Mouse (Mus musculus): ENCODE results near the gene Sp2.
A peak's percentile ranks its signal among the peaks of the same experiment; 100 is the strongest.

Sp2 gene

GRCm38 (mm10) chr11:96970341-96970740 is 12.4 kb downstream of the Sp2 start:
- peak in 1 of 2 experiments; percentile 52 for DNase-seq (ENCODE audit: inconsistent age in 2 of 2, low spot score in 1 of 2)

GRCm38 (mm10) chr11:96969746-96970145 is 13.0 kb downstream of the Sp2 start:
- peak; percentile 58 to 80 for DNase-seq (ENCODE audit: inconsistent age in 2 of 2, low spot score in 1 of 2)

- peak in 1 of 2 experiments; percentile 70 for DNase-seq (ENCODE audit: inconsistent age in 2 of 2, low spot score in 1 of 2)
Observed at GRCm38 (mm10) chr11:96969280-96969722, 13.5 kb downstream of the Sp2 start.

DNA sequence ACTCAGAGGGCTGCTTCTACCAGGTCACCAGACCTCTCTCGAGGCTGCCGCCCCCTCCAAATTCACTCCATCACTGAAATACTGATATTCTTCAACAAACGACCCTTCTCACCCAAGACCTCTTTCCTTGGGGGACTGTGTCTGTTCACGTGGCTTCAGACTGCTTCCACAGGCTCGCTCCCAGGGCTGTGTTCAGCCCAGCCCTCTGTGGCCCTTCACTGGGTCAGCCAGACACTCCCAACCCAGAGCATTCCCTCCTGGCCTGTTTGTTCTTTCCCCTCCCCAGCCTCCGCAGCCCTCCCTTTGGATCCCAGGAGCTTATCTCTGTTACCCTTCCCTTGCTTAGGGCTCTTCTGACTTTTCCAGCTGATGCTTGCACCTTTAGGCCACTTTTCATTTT is 14.3 kb downstream of the Sp2 start:
- peak in 1 of 2 experiments; percentile 54 for DNase-seq (ENCODE audit: inconsistent age in 2 of 2, low spot score in 1 of 2)

- DNase-seq (ENCODE audit: inconsistent age in 2 of 2, low spot score in 1 of 2): no peak
Observed at GRCm38 (mm10) chr11:96967544-96968269, 15.1 kb downstream of the Sp2 start.

GRCm38 (mm10) chr11:96966914-96967543 is 15.7 kb downstream of the Sp2 start:
- DNase-seq (ENCODE audit: inconsistent age in 2 of 2, low spot score in 1 of 2): peak in 1 of 2 experiments; percentile 64

DNA sequence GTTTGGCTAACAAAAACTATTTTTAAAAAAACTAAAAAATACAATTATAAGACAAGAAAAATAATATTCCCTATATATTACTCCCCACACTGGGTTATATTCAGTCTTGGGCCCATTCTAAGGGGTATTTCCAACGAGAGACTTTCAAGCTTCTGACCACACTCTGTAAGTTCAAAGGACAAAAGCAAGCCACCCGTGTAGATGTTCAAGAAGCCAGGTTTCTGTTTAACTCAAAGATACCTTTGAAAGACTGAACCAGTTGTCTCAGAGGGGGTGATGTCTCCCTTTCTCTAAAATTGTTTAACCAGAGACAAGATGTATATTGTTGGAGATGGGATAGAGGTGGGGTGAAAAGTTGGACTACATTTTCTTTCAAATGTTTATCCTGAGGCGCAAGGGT is 16.6 kb downstream of the Sp2 start:
- no peak for DNase-seq (ENCODE audit: inconsistent age in 2 of 2, low spot score in 1 of 2)

GRCm38 (mm10) chr11:96963580-96963979 is 19.2 kb downstream of the Sp2 start:
- peak; percentile 88 to 96 for DNase-seq (ENCODE audit: inconsistent age in 2 of 2, low spot score in 1 of 2)

GRCm38 (mm10) chr11:96957061-96957805 is 25.5 kb downstream of the Sp2 start:
- no peak for DNase-seq (ENCODE audit: inconsistent age in 2 of 2, low spot score in 1 of 2)

DNA sequence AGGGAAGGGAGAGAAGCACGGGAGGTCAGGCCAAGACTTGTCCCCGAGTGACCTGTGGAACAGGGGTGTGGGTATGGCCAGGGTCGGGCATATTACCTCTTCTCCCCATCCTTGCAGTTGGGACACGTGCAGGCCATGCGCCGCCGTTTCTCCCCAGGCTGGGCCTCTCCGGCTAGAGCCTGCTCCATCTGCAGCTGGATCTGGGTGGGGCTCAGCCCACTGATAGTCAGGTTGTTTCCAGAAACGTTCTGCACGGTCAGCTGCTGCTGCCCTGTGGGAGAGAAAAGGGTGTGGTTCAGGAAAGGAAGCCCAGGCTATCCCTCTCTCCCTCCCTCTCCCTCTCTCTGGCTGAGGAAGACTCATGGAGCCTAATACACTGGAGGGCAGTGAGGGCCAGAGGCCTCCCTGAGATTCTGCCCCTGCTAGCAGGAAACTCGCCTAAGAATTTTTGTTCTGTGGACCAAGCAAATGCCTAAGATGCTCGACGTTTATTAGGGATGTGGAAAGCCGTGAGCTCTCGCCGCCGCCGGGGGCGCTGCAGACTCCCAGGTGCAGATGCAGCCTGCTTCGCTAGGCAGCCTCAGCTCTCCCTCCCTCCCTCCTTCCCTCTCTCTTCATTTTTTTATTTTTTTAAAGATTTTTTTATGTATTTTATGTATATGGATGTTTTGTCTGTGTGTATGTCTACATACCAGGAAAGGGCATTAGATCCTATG is 26.6 kb downstream of the Sp2 start:
- no peak for DNase-seq (ENCODE audit: inconsistent age in 2 of 2, low spot score in 1 of 2)

- DNase-seq (ENCODE audit: inconsistent age in 2 of 2, low spot score in 1 of 2): no peak
Observed at GRCm38 (mm10) chr11:96955094-96955493, 27.7 kb downstream of the Sp2 start.

DNA sequence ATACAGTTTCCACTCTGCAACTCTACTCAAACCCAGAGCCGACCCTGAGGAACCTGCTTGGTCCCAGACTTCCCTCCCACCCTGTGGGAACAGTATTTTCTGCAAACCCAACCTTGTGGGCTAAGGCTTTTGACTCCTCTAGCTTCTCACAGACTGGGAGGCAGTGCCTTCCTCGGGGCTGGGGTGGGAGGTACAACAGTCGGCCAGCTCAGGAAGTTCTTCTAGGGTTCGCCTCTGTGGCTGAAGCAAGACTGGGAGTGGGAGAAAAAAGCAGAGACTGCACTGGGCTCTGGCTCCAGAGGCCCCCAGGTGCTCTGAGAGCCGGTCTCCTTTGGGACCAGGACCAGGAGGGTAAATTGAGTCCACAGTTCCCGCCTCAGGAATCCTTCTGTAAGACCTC is 29.9 kb downstream of the Sp2 start:
- DNase-seq (ENCODE audit: inconsistent age in 2 of 2, low spot score in 1 of 2): no peak

GRCm38 (mm10) chr11:96952426-96952825 is 30.3 kb downstream of the Sp2 start:
- DNase-seq (ENCODE audit: inconsistent age in 2 of 2, low spot score in 1 of 2): no peak

- DNase-seq (ENCODE audit: inconsistent age in 2 of 2, low spot score in 1 of 2): no peak
Observed at GRCm38 (mm10) chr11:96950767-96951166, 32.0 kb downstream of the Sp2 start.

DNA sequence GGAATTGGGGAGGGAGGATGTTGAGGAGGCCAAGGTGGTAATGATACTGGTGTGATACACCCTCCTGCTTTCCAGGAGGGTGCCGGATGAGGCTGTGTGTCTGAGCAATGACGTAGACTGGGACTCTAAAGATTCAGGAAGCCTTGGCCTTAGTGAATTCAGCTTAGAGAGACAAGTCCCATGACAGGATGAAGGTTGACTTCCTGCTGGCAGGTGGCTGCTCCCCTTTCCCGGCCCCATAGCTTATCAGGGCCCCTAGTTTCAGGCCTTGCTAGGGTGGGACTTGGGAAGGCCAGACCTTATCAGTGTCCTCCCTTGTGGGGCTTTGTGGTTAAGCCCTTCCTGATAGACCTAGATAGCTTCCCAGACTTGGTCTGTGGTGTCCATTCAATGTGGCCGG is 34.9 kb downstream of the Sp2 start:
- DNase-seq (ENCODE audit: inconsistent age in 2 of 2, low spot score in 1 of 2): no peak

- no peak for DNase-seq (ENCODE audit: inconsistent age in 2 of 2, low spot score in 1 of 2)
Observed at GRCm38 (mm10) chr11:96946498-96946897, 36.3 kb downstream of the Sp2 start.

GRCm38 (mm10) chr11:96944844-96945580 is 37.7 kb downstream of the Sp2 start:
- peak in 1 of 2 experiments; percentile 12 for DNase-seq (ENCODE audit: inconsistent age in 2 of 2, low spot score in 1 of 2)

DNA sequence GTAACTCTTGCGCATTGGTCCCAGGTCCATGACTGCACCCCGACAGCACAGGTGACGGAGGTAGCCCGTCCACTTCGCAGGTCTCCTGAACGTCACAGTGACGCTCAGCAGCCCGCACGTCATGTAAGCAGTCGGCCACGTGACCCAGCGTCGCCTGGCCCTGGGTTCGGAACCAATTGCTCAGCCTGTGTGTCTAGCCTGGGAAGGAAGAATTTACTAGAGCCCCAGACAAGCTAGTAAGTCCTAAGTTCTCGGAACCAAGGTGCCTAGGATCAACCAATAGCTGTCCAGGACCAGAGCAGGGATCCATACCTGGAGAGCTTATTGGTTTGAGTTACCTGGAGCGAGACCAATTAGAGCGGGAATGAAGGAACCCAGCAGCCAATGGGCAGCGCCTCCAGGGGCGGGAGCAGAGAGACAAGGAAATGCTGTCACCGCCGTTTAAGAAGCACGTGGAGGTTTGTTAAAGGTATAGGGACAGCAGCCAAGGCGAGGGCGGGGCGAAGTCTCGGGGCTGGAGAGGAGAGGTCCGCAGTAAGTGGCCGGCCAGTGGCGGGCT is 38.9 kb downstream of the Sp2 start, which contains the start of gene Pnpo:
Pnpo (minus strand) TSS at position 241 of the 559 bp plus-strand sequence.
- DNase-seq (ENCODE audit: inconsistent age in 2 of 2, low spot score in 1 of 2): peak; percentile 94 to 97

DNA sequence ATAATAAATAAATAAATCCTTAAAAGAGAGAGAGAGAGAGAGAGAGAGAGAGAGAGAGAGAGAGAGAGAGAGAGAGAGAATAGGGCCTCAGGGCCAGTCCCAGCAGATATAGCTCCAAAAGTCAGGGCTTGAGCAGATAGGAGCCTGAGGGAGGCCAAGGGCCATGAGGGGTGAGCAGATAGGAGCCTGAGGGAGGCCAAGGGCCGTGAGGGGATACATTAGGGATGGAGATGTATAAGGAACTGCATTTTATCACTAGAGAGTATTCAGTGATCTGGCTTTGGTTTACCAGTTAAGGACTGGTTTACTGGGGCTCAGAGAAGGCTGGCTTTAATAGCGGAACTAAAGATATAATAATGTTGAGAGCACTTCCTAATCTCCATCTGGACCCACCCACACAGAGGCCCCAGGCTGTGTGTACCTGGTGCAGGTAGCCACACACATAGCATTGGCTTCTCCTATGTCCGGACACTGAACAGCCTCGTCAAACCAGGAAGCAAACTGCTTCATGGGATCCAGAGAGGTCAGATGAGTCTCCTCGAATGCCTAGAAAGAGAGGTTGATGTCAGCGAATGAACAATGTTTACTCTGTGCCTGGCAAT is 40.7 kb downstream of the Sp2 start:
- DNase-seq (ENCODE audit: inconsistent age in 2 of 2, low spot score in 1 of 2): no peak
